Mouse (Mus musculus) retina, postnatal 1 day (tissue): ENCODE results near the gene Slc2a12.
A peak's percentile ranks its signal among the peaks of the same experiment; 100 is the strongest.

Experiments used
- DNase-seq: peaks from one replicate; pipeline ENCODE4 v3.0.0-alpha.2; 2012

Slc2a12 gene

DNA sequence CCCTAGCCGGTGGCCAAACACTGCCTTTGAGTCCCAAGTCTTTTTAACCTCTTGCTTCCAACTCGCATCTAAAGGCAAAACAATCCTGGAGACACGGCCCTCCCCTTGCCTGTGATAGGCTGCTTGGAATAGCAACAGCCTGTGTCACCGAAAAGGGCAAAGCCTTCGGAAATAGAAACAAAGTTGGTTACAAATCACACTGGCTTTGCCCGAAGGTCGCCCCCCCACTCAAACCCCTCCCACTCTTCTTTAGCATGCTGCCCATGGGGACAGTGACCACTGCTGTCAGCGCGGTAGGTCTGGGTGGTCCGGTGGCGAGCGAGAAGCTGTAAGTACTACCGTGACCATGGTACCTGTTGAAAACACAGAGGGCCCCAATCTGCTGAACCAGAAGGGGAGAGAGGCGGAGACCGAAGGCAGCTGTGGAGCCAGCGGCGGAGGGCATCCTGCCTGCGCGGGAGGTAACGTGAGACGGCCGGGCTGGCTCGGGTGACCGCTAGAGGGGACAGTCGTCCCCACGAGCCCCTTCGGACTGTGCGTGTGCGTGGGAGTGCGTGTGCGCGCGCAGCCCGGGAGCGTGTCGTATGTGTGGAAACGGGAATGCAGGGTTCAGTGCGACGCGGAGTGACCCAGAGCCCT lies at the start of gene Slc2a12:
Gene Slc2a12, plus strand, starts transcription at position 159 of the 639 bp plus-strand sequence.
- peak; percentile 84 for DNase-seq

DNA sequence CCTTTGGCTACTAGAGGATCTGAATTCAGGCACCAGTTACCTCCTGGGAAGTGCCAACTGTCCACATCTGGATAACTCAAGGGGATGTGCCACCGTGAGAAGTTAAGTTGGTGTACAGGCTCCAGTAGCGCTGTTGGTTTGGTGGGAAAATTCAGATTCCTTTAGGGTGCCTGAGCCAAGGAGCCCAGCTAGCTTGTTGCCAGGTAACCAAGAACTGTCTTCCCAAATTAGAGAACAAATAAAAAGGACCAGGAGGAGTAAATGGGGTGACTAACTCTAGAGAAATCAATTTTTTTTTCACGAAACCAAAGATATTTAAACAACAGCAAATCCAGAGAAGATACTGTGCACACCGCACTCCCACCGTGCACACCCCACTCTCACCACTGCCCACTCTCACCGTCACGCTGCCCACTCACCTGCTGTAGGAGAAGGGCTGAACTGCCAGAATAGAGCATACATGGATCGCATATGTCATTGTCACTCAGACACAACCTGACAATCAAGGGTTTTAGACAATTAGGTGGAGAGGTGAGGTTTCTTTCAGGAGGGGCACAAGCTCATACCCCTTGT lies 45.8 kb upstream of the Slc2a12 start:
- no peak for DNase-seq

DNA sequence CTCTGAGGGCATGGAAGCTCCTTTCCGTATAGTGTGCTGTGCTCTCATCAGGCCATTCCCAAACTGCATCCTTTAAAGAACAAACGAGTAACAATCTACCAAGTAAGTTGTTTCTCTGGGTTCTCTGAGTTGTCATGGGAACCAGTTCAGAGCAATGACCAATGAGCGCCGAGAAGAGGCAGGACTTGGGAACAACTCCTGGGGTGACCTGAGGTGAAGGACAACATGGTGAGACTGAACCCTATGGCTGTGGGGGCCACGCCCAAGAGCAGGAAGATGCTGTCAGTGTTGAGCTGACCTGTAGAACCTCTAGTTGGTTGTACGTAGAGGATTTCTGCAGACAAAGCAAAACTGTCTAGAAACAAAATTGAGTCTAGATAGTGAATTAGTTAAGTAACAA lies 43.8 kb upstream of the Slc2a12 start:
- no peak for DNase-seq

- no peak for DNase-seq
Observed at GRCm38 (mm10) chr10:22604801-22605200, 40.0 kb upstream of the Slc2a12 start.

DNA sequence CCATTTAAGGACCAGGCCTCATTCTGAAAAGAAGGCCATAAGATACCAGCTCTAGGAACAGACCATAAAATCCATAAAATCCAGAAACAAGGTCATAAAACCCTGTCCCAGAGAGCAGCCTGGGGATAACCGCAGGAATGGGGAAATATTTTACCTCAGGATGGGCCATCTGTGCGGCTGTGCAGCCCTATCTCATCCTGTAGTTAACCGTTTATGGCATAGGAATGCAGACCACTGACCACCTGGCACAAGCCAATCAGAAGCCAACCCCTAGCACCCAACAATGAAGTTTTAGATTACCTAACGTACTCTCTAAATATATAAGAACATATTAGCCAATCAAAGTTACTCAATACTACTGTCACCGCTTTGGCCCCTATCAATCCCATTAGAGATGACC lies 36.5 kb upstream of the Slc2a12 start:
- DNase-seq, result no peak

GRCm38 (mm10) chr10:22608799-22609357 lies 35.9 kb upstream of the Slc2a12 start:
- DNase-seq, result peak; percentile 79

GRCm38 (mm10) chr10:22613301-22613700 lies 31.5 kb upstream of the Slc2a12 start:
- DNase-seq, result no peak

GRCm38 (mm10) chr10:22614554-22614953 lies 30.3 kb upstream of the Slc2a12 start:
- no peak for DNase-seq

DNA sequence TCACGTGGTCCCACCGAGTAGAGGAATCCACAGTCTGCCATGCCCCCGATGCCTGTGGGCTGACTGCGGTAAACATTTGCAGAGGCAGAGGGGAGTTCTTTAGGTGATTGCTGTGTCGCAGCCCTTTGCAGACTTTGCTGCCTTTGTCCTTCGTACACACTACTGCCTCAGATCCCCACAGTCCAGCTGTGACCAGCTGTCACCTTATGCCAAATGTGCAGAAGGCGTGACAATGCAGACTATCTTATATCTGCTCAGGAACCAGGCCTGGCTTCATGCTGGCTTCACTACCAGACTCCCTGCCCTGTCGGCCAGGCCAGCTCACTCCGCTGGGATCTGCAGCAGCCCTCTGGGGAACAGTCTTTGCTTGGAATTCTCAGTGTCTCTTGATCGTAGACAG lies 29.5 kb upstream of the Slc2a12 start:
- no peak for DNase-seq

GRCm38 (mm10) chr10:22618842-22619241 lies 26.0 kb upstream of the Slc2a12 start:
- peak; percentile 20 for DNase-seq

- DNase-seq, result no peak
Observed at GRCm38 (mm10) chr10:22628832-22629231, 16.0 kb upstream of the Slc2a12 start.

DNA sequence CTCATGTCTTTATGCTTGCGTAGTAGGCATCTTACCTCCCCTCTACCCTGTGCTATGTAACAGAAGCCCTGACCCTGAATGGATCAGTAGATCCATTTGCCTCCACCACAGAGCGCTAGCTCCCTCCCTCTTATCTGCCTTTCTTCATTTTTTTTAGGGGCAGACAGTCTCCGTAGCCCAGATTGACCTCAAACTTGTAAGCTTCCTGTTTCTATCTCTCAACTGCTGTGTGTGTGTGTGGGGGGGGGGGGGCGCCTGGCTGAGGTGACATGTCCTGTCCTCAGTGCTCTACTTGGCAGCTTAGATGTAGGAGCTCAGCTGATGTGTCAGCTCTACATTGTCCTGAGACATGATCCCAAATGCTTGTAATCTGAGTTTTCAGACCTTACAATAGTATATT lies 13.7 kb upstream of the Slc2a12 start:
- no peak for DNase-seq

DNA sequence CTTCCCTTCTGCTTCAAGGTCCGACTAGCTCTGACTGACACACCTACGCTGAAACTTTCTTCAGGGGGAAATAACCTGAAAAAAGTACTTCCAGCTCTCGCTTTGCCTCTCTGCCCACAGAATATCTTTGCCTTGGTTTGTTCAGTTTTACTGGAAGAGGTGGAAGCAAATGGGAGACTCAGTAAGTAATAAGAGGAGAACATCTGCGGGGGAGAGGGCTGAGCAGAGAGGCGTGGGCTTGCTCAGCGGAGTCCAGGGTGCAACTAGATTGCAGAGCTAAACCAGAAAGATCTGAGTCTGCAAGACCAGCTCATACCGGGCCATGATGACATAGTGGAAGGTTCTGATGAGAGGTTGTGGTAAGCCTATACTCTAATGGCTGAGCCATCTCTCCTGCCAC lies 13.3 kb upstream of the Slc2a12 start:
- DNase-seq, result no peak

GRCm38 (mm10) chr10:22631956-22632355 lies 12.9 kb upstream of the Slc2a12 start:
- DNase-seq, result no peak

DNA sequence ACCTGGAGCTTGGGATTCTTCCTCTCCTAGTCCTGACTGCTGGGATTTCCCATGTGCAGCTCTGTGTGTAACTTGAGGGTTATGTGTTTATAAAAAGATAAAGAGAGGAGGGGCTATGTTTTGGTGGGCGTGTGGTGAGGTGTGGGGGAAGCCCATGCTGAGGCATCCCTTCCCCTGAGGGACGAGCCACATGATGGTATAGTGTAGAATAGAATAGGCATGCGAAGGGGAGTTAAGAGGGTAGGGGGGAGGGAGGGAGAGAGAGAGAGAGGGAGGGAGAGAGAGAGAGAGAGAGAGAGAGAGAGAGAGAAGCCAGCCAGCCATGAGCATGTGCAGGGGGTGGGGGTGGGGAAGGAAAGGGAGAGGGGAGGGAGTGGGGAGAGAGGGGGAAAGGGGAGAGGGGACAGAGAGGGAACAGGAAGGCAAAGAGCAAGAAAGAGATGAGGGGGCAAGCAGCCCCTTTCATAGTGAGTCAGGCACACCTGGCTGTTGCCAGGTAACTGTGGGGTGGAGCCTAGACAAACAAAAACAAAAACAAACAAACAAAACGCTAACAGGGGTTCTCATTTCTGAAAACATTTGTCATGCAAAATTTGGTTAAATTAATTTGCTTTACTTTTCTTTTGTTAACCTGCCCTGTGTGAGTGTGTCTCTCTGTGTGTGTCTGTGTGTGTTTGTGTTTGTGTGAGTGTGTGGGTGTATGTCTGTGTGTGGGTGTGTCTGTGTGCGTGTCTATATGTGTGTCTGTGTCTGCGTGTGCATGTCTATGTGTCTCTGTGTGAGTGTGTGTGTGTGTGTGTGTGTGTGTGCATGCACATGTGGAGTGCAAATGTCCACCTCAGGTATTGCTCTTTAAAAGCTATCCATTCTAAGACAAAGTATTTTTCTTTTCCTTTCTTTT lies 11.2 kb upstream of the Slc2a12 start:
- peak; percentile 11 for DNase-seq

DNA sequence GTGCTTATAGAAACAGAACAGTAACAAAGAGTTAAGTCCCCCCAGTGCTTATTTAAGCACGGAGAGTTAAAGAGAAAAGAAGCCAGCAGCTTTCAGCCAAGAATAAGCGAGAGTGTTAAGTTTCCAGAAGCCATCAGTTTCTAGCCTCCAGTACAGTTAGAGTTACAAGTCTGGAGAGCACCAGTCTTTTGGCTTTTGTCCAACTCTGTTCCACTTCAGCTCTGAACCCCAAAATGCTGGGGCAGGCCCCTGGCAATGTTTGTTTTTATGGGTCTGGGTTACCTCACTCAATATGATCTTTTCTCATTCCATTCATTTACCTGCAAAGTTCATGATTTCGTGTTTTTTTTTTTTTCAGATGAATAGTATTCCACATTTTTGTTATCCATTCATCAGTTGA lies 7.6 kb upstream of the Slc2a12 start:
- DNase-seq, result no peak

GRCm38 (mm10) chr10:22644171-22644570 lies 640 bp upstream of the Slc2a12 start:
- DNase-seq, result peak; percentile 47

DNA sequence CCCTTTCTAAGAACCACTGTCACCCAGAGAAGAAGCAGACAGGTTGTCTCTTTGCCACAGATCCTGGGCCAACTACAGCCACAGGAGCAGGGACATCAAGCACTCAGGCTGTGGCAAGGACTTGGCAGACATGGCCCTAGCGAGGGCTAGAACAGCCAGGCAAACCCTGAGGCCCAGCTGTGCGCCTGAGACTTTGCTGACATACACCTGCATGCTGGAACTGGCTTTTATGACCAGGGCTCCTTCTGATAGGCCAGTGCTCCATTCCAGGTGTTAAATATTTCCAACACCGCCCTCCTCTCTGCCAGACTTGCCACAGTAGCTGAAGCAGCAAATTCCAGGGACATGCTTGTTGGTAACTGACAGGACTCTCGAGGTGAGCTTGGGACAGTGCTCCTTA lies 3.9 kb downstream of the Slc2a12 start:
- no peak for DNase-seq

DNA sequence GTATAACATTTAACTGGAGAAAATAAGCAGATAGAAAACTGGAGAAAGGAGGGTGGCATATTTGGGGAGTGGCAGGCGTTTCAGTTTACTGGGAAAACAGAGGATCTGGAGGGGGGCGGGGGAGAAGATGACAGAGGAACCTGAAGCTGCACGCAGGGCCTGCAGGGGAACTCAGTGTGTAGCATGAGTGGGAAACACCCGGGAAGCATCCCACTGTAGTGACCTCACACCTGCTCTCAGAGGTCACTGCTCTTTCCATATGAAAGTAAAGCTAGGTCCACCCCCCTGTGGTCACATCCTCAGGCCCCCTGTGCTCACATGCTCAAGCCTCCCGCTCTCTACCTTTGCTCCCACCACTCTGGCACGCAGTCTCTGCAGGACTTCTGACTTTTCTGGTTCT lies 9.0 kb downstream of the Slc2a12 start:
- no peak for DNase-seq

GRCm38 (mm10) chr10:22658534-22659385 lies 13.9 kb downstream of the Slc2a12 start:
- DNase-seq, result peak; percentile 94

DNA sequence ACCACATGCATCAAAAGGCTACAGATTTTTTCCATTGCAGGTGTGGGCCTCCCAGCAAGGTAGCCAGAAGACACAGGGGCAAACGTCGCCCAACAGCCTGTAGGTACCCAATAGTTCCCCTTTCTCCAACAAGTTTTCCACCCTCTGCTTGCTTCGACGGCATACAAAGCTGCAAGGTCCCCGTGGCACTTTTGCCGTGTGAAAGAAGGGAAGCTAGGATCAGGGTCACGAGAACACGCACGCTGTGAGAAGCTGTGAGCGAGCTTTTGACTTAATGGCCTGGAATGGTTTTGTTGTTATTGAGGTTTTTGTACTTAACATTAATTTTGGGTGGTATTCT lies 14.5 kb downstream of the Slc2a12 start:
- no peak for DNase-seq

- no peak for DNase-seq
Observed at GRCm38 (mm10) chr10:22660286-22661000, 15.6 kb downstream of the Slc2a12 start.
